Mouse (Mus musculus): ENCODE data around the gene Tmem220. TPM values are rescaled to one million over a fixed set of nuclear protein-coding genes. Genes with fewer than 3 reads are reported as not detected.

Gene Tmem220
- polyA plus RNA-seq, 1 experiment from 2014 or later, result 6.6 TPM

DNA sequence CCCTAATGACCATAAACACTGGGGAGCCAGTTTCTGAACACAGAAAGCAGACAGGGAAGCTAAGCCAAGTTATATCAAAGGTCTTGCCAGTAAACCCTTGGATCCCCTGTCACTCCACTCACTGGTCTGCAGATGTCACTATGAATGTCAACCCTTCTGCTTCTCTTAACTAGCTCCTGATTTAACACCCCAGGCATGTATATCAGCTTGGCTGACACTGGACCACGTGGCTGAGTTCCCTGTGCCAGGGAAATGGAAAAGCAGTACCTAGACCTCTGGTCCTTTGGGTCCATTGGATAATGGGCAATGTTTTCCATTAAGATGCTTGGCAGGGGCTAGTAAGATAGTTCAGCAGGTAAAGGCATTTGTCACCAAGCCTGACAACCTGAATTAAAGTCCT lies 31.3 kb upstream of the Tmem220 start:
- peaks cover 24% of the 10 kb centered on the region for H3K27me3 ChIP-seq
- ATAC-seq (no peak), DNase-seq (ENCODE audit: low read depth, low spot score) (no peak)
- CTCF ChIA-PET, result interaction anchor here (1.7 kb wide), 1 partner anchor 92 kb away, joined by 3 read pairs; no protein-coding TSS in a partner anchor
- POLR2A ChIA-PET, result no interaction called here
- no peak for TF ChIP-seq CTCF (IDR thresholded peaks at IDR 0.05)
- in situ Hi-C loops (cut with MboI; ENCODE audit: low pct_unique_long_range_greater_than_20kb), result no loop called here

DNA sequence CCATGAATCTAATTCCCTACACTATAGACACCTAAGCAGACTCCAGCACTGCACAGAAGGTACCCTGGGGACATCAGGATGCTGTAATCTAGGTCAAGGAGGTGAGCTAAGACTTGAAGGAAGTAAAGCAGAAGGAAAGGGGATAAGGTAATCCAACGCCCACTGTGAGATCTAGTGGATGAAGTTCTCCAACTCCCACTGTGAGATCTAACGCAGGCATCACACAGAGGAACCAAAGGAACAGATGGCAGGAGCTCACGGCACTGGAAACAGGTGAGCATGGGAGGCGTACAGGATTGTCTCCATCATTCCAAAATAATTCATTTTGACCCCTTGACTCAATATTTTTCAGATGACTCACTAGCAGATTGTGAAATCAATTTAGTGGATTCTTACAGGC lies 28.5 kb upstream of the Tmem220 start:
- H3K27me3 ChIP-seq, result peaks cover 11% of the 10 kb centered on the region
- TF ChIP-seq CTCF (IDR thresholded peaks at IDR 0.05), result no peak
- CTCF ChIA-PET, result interaction anchor here (1.2 kb wide), 1 partner anchor 11 kb away, joined by 4 read pairs; no protein-coding TSS in a partner anchor
- POLR2A ChIA-PET, result no interaction called here
- in situ Hi-C loops (cut with MboI; ENCODE audit: low pct_unique_long_range_greater_than_20kb), result no loop called here
- DNase-seq (ENCODE audit: low read depth, low spot score), result no peak
- no peak for ATAC-seq

DNA sequence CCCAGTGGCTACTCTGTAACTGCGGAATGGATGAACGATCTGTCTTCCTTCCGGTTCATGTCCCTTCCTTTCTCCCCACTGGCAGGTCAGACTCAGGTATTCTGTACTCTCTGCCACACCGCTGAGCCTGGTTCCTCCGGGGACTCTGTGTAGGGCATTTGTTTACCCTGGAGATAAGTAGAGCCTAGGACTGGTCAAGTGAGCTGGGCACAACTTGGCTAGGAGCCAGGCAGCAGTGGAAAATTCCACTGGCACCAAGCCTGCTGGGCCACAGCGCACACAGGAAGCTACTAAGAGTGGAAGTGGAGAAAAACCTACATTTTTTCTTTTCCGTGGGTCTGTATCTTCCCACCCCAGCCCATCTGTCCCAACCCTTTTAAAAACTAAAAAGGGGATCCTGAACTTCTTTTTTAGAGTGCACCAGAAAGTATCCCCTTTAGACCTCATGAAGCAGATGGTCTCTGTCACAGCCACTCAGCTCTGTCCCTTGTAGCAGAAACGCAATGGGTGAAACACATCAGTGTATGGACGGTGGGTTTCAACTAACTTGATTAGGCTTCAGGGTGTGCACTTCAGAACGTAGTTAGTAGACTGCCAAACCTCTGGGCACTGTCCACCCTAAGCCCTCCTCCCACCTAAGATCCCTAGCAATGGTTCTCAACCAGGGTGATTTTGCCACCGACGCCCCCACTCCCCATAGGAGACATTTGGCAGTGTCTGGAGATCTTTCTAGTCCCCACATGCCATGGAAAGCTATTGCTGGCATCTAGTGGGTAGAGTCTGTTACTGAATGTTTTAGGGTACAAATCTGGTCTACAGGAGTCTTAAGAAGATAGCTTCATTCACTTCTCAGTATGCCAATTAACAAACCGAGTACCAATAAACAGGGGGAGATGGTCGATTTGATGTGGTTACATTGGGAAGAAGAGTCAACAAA lies 26.2 kb upstream of the Tmem220 start:
- peak; percentile 56 for ATAC-seq
- in situ Hi-C loops (cut with MboI; ENCODE audit: low pct_unique_long_range_greater_than_20kb), result no loop called here
- TF ChIP-seq CTCF (IDR thresholded peaks at IDR 0.05), result no peak

GRCm38 (mm10) chr11:67000671-67001070 lies 24.3 kb upstream of the Tmem220 start:
- TF ChIP-seq CTCF (IDR thresholded peaks at IDR 0.05), result no peak
- ChIA-PET CTCF (no interaction called here), POLR2A (no interaction called here)
- ATAC-seq (no peak), DNase-seq (ENCODE audit: low read depth, low spot score) (no peak)
- no peaks in the 10 kb centered on the region for H3K27me3 ChIP-seq
- in situ Hi-C loops (cut with MboI; ENCODE audit: low pct_unique_long_range_greater_than_20kb), result no loop called here

More for the DNA sequence above, 26.2 kb upstream of the Tmem220 start:
- ChIA-PET POLR2A (no interaction called here), CTCF (no interaction called here)
- DNase-seq (ENCODE audit: low read depth, low spot score), result no peak
- peaks cover 7% of the 10 kb centered on the region for H3K27me3 ChIP-seq

- DNase-seq (ENCODE audit: low read depth, low spot score), result no peak
- no peak for TF ChIP-seq CTCF (IDR thresholded peaks at IDR 0.05)
- H3K27me3 ChIP-seq, result no peaks in the 10 kb centered on the region
- ChIA-PET CTCF (interaction anchor here (1.5 kb wide), 1 partner anchor 19 kb away, joined by 5 read pairs; no protein-coding TSS in a partner anchor), POLR2A (no interaction called here)
- ATAC-seq, result no peak
- in situ Hi-C loops (cut with MboI; ENCODE audit: low pct_unique_long_range_greater_than_20kb), result no loop called here
These were observed 23.2 kb upstream of the Tmem220 start for GRCm38 (mm10) chr11:67001717-67002116.

DNA sequence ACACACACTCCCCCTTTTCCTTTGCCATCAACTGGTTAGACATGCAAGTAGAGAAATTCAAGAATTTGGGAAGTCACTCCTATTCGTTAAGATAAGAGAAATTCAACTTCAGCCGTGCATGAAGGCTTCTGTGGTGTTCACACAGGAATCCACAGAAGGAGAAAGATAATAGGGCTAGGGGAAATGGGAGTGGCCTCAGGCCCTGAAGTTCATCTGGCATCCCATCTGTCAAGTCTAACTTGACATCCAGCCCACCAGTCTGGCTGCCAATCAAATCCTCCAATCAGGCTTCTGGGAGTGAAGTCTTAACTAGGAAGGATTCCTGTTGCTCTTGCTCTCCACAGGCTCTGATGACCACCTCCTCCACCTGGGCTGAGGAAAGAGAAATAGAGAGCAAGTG lies 22.0 kb upstream of the Tmem220 start:
- ChIA-PET POLR2A (no interaction called here), CTCF (interaction anchor here (1.5 kb wide), 1 partner anchor 18 kb away, joined by 5 read pairs; no protein-coding TSS in a partner anchor)
- no peak for DNase-seq (ENCODE audit: low read depth, low spot score)
- in situ Hi-C loops (cut with MboI; ENCODE audit: low pct_unique_long_range_greater_than_20kb), result no loop called here
- H3K27me3 ChIP-seq, result no peaks in the 10 kb centered on the region
- TF ChIP-seq CTCF (IDR thresholded peaks at IDR 0.05), result no peak
- no peak for ATAC-seq

DNA sequence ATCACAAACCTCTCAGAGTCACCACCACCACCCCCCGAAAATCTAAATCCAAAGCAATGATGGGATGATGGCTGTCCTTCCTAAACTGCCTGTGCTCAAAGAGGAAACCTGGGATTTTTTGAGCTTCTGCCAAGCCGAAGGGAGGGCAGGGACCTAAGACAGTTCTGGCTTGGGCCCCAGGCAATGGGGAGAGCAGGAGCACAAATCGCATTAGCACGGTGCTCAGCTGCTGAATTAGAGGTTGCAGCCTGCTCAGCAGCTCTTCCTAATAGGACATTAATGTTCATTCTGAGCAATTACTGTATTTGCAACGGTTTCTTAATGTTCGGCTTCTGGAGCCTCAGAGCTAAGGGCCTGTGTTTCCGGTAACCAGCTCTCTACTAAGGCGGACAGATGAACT lies 17.0 kb upstream of the Tmem220 start:
- no peak for DNase-seq (ENCODE audit: low read depth, low spot score)
- TF ChIP-seq CTCF (IDR thresholded peaks at IDR 0.05), result no peak
- H3K27me3 ChIP-seq, result peaks cover 9% of the 10 kb centered on the region
- CTCF ChIA-PET, result interaction anchor here (0.8 kb wide), 1 partner anchor 23 kb away, joined by 3 read pairs; no protein-coding TSS in a partner anchor
- no peak for ATAC-seq
- POLR2A ChIA-PET, result no interaction called here
- in situ Hi-C loops (cut with MboI; ENCODE audit: low pct_unique_long_range_greater_than_20kb), result no loop called here

GRCm38 (mm10) chr11:67008528-67008927 lies 16.4 kb upstream of the Tmem220 start:
- CTCF ChIA-PET, result no interaction called here
- H3K27me3 ChIP-seq, result peaks cover 9% of the 10 kb centered on the region
- in situ Hi-C loops (cut with MboI; ENCODE audit: low pct_unique_long_range_greater_than_20kb), result no loop called here
- POLR2A ChIA-PET, result no interaction called here
- no peak for ATAC-seq
- TF ChIP-seq CTCF (IDR thresholded peaks at IDR 0.05), result no peak
- no peak for DNase-seq (ENCODE audit: low read depth, low spot score)

DNA sequence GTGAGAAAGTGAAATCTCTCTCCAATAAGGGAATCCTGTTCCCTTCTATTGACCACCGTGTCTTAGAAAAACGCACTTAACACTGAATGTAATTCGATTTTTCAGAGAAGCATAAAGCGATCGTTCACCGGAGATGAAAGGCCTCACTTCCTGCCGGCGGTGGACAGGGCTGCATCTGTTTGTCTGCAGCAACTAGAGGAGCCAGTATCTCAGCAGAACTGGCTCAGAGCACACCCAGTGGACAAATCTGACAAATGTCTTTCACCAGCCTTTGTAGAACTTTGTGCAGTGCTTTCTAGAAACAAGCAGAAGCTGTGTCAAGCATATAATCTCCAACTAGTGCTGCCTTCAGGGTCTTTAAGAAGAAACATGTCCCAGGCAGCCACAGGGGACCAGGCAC lies 14.5 kb upstream of the Tmem220 start:
- in situ Hi-C loops (cut with MboI; ENCODE audit: low pct_unique_long_range_greater_than_20kb), result no loop called here
- CTCF ChIA-PET, result no interaction called here
- POLR2A ChIA-PET, result no interaction called here
- ATAC-seq (peak; percentile 92), DNase-seq (ENCODE audit: low read depth, low spot score) (no peak)
- H3K27me3 ChIP-seq, result peaks cover 12% of the 10 kb centered on the region
- TF ChIP-seq CTCF (IDR thresholded peaks at IDR 0.05), result peak; percentile 33

DNA sequence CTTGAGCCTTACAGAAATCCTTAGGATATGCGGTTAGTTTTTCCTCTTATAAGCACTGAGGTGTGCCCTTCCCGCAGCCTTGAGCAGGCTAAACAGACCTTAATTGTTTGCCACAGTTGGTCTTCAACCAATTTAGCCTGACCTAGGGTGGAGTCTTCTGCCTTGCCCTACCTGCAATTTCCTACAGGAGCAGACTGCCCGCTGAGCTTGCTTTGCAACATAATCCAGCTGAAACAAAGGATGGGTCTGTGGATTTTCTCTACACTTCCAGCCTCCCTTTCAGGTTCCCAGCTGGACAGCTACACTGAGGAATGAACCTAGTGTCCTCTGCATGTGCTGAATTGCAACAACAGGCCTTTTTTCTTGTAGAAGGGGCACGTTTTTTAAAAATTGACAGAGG lies 13.3 kb upstream of the Tmem220 start:
- no peak for TF ChIP-seq CTCF (IDR thresholded peaks at IDR 0.05)
- ChIA-PET POLR2A (no interaction called here), CTCF (no interaction called here)
- no peak for ATAC-seq
- no peak for DNase-seq (ENCODE audit: low read depth, low spot score)
- in situ Hi-C loops (cut with MboI; ENCODE audit: low pct_unique_long_range_greater_than_20kb), result no loop called here
- H3K27me3 ChIP-seq, result peaks cover 22% of the 10 kb centered on the region

DNA sequence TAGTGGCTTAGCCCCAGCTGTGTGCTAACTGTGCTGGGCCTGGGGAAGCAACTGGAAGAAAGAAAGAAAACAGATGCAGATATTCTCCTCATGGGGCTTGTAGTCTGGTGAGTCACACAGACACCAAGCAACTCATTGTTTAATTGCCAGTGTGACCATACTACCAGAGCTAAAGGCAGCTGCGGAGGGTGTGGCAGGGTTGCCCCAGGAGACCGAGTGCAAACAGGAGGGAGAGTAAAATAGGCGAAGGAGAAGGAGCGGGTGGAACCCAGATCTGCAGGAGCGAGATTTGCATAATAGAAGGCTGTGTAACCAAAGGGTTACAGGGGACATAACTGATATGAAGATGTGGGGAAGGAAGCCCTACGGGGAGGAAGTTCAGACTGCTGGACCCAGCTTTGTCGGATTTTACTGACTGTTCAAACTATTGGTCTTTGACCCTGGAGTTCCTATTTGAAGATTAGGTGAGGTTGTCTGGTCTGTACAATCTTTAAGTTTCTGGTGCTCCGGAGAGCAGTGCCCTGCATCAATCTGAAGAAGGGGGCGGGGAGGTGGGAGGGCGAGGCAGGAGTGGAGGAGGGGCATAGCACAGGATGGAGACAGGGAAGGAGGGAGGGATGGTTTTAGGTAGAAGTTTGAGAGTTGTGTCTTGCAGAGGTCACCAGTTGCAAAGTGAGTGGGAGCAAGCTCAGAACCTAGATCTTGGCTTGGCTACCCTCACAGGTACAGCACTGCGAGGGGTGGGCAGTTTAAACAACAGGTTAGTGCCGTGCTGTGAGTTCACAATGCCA lies 7.0 kb upstream of the Tmem220 start:
- in situ Hi-C loops (cut with MboI; ENCODE audit: low pct_unique_long_range_greater_than_20kb), result loop anchor here (5.0 kb wide), 1 partner anchor 111 kb away; no protein-coding TSS in a partner anchor
- no peak for DNase-seq (ENCODE audit: low read depth, low spot score)

More for the DNA sequence above, 7.0 kb upstream of the Tmem220 start:
- POLR2A ChIA-PET, result no interaction called here
- CTCF ChIA-PET, result no interaction called here
- no peak for TF ChIP-seq CTCF (IDR thresholded peaks at IDR 0.05)
- peaks cover 18% of the 10 kb centered on the region for H3K27me3 ChIP-seq
- ATAC-seq, result peak; percentile 50

Measured in Patski (cell line).